Mouse (Mus musculus): ENCODE measurements at regions not wholly inside any gene's neighbourhood (a gene's known extent, or its start where the extent isn't known, plus 50 kb on each side); places are given as distances from the start of the nearest gene placed in this dataset.

DNA sequence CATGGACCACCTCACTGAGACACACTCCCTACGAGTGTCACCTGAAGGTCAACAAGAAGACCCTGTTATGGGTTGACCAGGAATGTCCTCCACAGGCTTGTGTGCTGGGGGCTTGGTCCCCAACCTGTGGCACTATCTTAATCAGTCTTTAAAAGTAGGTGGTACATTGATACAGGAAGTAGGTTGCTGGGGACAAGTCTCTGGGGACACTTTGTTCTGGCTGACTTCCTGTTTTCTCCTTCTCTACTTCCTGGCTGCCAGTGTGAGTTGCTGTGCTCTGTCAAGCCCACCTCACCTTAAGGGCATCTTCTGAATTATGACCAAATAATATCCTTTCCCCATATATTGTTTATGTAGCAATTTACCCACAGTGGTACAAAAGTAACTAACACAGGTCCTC lies 96.1 kb downstream of the Cct6b start:
- in situ Hi-C loops (cut with MboI, MseI) = no loop called here

DNA sequence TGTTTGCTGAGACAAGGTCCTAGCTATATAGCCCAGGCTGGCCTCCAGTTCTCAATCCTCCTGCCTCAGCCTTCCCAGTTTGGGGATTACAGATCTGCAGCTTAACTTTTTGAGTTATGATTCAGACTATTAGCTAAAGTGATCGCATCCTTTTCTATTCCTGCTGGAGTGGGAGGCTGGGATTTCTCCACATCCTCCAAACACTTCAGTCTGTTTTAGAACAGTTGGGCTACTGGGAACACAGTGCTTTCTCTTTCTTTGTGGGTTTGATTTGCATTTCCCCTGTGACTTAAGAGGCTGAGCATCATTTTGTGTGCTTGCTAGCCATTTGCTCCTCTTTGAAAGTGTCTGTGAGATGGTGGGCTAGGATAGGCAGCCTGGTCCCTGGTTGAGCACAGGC lies 100.0 kb downstream of the Cct6b start:
- in situ Hi-C loops (cut with MboI, MseI) = no loop called here

DNA sequence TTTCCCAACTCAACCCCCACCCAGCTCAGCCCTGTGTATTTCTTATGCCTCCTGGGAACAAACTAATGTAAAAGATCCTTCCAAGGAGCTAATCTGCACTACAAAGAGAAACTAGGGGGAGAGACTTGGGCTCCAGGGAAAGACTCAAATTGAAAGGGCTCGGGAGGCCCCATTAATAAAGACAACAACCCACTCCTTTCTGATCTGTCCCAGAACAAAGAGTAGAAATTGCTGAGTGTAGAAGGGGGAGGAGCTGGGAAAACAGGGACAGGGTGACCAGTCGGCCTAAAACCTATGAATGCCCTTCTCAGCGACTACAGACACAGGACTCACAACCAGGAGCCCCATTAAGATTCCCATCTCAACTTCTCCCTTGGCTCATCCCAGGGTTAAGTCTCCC lies 102.0 kb downstream of the Cct6b start:
- in situ Hi-C loops (cut with MboI, MseI) = no loop called here

DNA sequence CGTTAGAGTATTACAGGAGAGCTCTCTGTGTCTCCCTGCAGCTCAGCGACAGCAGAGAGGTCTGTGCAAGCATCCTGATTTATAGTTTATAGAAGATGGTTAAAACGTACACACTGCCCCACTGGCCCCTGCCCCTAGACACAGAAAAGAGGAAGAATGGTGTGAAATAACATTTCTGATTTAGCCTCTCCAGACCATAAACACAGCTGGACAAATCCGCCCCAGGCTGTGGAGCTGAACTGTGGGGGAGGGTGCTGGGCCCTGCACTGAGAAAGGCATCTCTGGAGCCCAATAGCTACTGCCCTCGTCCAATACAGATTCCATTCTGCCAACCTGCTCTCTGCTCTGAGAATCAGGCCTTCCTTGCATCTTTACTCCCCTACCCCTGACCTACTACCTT lies 112.4 kb downstream of the Cct6b start:
- in situ Hi-C loops (cut with MboI, MseI) = no loop called here

DNA sequence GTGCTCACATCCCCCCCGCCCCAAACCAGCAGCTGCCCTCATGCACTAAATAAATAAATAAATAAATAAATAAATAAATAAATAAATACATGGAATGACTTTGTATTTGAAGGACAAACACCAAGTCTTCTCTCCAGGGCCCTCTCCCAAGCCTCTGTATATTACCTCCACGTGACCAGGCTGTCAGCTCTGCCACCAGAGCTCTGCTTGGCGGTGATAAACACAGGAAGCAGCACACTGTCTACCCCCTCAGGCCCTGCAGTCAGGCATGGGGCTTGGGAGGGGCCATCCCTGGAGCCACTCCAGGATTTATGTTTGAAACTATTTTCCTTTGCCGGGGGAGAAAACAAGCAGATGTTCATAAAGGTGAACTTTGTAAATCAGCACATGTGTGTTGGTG lies 125.6 kb downstream of the Cct6b start:
- in situ Hi-C loops (cut with MboI, MseI) = no loop called here

DNA sequence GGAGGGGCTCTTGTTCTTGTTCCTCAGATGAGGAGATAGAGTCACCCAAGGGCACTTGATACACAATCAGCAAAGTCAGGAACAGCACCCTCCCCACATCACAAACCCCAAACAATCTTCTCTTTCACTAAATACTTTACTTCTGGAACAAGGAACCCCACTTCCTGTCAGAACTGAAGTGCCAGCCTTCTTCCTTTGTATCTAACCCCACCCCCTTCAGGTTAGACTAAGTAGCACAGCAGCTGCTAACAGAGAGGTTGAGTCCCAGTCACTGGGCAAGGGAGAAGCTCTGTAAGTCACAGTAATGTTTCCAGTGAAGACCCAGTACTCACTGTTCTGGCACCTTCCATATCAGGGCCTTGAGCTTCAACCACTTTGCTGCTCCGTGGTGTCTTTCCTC lies 131.9 kb downstream of the Cct6b start:
- in situ Hi-C loops (cut with MboI, MseI) = no loop called here

DNA sequence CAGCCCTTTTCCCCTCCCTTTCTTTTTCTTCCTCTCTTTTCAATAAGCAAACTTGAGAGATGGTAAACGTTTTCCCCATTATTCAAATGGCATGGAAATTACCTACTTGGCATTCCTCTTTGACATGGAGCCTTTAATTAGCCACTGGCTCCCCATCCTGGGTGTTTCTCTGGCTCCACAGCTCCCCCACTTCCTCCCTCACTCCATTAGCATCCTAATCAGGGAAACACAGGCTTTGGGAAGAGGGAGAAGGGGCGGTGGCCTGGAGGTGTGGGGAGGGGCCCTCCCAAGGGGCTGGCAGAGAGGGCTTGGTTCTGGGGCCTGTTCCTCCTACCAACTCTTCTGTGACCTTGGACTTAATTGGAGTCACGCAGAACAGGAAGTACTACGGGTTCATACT lies 132.7 kb downstream of the Cct6b start:
- in situ Hi-C loops (cut with MboI, MseI) = no loop called here

DNA sequence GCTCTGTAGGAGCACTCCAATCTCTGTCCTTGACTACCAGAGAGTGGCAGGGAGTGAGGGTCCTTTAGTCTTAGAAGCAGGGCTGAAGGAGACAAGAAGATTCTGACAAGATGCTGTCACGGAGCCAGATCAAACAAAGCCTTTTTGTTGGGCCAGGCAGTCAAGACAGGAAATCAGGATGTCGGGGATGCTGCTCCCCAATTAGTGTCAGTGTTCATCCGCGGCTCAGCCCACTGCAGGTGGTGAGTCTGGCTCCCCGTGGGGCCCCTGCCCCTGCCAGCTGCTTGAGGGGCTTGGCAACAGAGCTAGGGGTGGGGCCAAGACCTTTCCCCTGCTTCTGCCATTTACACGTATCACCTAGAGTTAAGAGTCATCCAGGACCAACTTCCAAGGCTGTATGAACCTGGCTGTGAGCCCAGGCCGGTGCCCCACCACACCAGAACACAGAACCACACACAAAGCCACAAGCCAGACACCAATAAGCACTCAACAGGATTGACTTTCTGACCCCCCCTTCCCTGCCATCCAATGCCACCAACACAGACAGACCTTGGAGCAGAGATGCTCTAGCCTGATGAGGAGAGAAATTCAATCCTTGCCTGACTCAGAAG lies 137.5 kb downstream of the Cct6b start:
- in situ Hi-C loops (cut with MboI, MseI) = no loop called here

DNA sequence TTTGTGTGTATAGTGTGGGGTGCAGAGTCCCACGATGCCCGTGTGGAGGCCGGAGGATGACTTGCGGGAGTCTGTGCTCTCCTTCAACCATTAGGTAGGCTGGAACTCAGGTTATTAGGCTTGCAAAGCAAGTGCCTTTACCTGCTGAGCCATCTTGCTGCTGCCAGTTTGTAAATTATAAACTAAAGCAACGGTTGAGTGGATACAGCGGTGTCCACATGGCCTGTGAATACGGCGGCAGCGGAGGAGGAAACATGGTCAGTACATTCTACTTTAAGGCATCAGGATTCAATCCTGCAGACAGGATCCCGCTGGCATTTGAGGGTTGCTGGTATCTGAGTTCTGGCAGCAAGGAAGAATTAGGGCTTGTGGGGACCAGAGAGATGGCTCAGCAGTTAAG lies 143.1 kb downstream of the Cct6b start:
- in situ Hi-C loops (cut with MboI, MseI) = no loop called here

DNA sequence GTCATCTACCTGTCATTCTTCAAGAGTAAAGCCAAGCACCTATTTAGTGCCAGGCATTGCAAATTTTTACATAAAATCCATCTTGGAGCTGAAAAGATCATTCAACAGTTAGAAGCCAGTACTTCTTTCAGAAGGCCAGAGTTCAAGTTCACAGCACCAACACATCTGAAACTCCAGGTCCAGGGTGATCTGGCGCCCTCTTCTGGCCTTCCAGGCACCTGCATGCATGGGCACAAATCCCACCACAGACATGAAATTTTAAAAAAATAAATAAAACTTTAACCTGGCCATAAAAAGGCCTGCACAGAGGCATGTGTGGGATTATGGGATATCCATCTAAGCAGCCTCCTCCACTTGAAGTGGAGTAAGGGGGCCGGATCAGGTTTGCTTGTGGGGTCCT lies 144.7 kb downstream of the Cct6b start:
- in situ Hi-C loops (cut with MboI, MseI) = loop anchor here (5.0 to 10.0 kb wide), 2 partner anchors 268 to 275 kb away; partner anchors contain the start of genes Fndc8 (in 1 of the 2) and Rad51d (in 1 of the 2)

DNA sequence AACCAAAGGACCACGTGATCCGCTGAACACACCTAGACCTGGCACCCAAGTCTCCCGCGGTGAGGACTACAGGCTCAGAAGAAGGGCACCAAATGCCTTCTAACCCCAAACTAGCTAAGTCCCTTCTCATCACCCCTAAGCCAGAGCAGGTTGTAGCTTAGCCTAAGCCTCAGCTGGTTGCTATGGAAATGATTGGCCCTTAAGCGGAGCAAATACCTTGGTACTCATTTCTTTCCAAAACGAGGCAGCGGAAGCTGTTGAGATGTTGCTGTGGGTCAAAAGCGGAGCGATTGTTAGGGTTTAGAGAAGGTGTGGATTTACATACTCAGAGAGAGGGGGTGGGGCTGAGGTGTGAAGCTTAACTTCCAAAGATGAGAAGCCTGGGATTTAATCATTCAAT lies 145.7 kb downstream of the Cct6b start:
- in situ Hi-C loops (cut with MboI, MseI) = loop anchor here (5.0 to 10.0 kb wide), 2 partner anchors 269 to 276 kb away; partner anchors contain the start of genes Fndc8 (in 1 of the 2) and Rad51d (in 1 of the 2)

DNA sequence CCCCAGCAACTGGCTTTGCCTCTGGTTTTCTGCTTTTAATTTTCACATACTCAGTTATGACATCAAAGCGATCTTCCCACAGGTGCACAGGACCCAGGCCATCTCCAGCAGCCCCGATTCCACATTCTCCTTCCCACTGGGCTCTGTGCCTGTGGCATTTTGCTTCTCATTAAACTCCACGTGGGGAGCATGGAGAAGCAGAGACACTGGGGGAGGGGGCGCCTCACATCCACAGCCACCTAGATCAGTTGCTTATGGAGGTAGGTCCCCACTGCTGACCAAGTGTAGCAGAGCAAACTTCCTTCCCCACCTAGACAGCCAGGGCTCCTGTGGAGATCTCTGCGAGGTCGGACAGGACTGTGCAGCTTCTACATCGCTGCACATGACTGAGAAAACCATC lies 147.3 kb downstream of the Cct6b start:
- in situ Hi-C loops (cut with MboI, MseI) = loop anchor here (5.0 to 10.0 kb wide), 2 partner anchors 270 to 278 kb away; partner anchors contain the start of genes Fndc8 (in 1 of the 2) and Rad51d (in 1 of the 2)

DNA sequence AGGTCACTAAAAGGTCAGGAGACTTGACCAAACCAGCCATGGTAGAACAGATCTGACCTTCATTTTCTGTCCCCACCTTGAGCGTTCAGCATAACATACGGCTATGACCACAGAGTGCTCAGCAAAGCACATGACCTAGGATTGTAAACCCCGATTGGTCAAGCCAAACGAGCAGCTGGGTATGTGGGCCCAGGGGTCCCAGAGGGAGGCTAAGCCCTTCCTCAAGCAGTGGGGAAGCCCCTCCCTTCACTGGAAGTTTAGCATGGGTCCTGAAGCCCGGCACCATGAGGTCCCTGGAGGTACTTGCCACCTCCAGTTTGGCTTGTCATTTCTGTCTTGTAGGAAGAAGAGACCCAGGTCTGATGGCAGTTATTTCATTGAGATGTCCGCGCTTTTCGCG lies 149.8 kb downstream of the Cct6b start:
- in situ Hi-C loops (cut with MboI, MseI) = loop anchor here in 1 of 2 experiments (10.0 kb wide), 1 partner anchor 280 kb away; the partner anchor contains the start of genes Fndc8 and Rad51d

DNA sequence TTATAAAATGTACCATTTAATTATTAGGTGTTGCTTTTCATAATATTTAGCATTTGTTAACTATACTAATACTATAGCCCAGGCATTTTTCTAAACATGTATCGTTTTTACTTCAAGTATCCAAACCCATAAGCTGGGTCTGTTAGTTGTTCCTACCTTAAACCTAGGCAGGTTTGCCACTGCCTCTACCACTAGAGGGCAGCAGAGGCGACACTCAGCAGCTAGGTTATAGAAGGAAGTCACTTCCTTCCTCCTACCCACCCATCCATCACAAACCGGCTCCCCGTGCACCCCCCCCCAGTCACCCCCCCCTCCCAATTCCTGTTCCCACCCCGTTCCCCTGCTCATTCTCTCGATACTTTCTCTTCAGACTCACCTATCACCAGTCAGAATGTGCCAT lies 150.6 kb downstream of the Cct6b start:
- in situ Hi-C loops (cut with MboI, MseI) = loop anchor here in 1 of 2 experiments (10.0 kb wide), 1 partner anchor 281 kb away; the partner anchor contains the start of genes Fndc8 and Rad51d

DNA sequence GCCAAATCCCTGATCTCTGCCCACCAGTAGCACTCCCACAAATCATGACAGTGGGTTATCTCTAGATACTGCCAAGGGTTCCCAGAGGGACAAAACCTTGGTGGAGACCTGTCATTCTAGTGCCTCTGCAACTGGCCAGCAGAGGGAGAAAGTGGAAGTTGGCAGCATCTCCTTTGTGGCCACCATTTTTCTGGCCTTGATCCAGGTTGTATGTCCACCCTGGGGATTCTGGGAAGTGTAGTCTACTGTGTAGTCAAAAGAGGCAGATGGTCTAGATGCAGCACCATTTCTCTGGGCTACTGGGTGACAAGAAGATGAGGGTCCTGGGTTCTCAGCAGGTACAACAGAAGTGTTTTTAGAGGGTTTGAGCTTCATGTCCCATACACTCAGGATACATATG lies 152.1 kb downstream of the Cct6b start:
- in situ Hi-C loops (cut with MboI, MseI) = loop anchor here in 1 of 2 experiments (10.0 kb wide), 1 partner anchor 283 kb away; the partner anchor contains the start of genes Fndc8 and Rad51d

DNA sequence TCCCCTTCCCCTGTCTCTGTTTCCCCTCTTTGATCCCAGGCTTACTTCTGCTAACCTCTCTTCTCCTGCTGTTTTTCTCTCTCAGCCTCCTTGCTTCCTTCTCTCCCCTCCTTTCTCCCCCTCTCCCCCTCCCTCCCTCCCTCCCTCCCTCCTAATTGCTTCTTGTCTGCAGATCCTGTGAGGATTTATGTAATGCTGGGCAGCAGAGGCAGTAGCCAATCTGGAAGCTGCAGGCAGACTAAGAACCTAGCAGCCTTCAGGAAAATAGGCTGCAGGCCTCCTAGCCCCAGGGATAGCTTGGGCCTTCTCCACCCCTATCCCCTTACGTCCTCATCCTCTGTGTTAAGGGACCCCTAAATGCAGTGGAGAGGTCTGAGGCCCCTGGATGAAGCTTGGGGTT lies 155.2 kb downstream of the Cct6b start:
- in situ Hi-C loops (cut with MboI, MseI) = no loop called here

DNA sequence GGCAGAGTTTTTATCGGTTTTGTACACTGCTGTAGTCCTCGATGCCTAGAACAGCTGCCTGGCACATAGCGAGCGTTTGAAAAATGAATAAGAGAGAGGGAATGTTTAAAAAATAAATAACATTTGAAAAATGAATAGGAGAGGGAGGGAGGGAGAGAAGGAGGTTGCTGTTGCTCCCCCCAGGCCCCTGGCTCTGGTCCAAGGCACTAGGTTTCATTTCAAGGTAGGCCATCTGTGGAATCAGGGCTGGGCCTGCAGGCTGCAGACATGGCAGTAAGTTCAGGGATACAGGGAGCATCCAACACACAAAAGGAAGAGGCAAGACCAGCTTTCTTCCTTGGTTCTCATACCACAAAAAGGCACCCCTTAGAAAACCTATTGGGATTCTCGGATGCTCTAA lies 156.5 kb downstream of the Cct6b start:
- in situ Hi-C loops (cut with MboI, MseI) = no loop called here

DNA sequence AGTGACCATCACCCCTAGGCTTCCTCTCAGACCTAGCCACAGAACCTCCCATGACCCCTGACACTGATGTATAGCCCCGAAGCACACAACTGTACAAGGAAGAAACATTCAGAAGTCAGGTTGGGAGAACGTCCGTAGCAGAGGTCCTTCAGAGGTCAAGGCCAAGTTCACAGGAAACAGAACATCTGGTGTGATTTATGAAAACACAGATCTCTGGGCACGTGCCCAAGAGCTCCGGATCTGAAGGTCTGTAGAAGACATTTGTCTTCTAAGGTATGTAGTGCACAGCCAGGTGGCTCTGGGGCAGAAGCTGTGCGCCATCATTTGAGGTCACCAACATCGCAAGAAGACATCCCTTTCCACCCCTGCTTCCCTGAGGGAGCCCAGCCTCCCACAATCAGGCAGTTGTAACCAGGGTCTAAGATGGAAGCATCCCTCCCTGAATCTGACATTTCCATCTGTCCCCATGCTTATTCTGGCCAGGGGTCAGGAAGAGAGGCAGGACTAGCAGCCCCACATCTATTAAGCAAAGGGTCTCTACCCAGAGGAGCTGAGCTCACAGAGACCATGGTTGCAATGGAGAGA lies 159.8 kb downstream of the Cct6b start:
- in situ Hi-C loops (cut with MboI, MseI) = no loop called here

DNA sequence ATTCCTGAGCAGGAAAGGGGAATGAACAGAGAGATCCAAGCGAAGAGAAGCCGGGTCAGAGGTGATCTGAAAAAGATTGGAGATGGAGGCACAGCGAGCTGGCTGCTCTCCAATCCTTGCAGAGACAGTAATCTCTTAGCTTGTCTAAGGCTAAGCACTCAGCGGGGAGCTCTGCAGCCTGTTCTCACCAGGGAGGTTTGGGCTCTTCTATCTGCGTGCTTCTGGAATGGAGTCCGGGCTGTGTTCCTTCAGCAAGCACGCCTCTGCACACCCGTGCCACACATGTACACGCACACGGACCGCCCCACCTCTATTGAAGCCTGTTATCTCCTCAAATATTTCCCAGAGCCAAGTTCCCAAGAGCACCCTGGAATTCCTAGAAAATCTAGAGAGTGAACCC lies 161.3 kb downstream of the Cct6b start:
- in situ Hi-C loops (cut with MboI, MseI) = no loop called here

DNA sequence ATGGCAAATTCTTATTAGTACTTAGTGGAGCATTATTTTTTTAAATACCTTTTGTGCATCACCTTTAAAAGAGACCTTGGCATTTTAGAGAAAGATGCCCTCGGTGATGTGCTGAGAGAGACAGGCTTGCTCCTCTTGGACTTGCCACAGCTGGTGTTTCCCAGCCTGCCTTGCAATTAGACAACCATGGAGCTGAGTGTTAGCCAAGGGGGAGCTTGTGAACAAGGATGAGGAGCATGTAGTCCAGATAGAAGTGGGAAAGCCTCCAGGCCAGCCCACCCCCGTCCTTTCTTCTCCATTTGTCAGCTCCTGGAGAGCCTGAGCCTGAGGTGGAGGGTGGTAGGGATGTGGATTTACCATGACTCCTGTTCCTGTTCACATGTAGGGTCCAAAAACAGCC lies 161.9 kb downstream of the Cct6b start:
- in situ Hi-C loops (cut with MboI, MseI) = no loop called here

DNA sequence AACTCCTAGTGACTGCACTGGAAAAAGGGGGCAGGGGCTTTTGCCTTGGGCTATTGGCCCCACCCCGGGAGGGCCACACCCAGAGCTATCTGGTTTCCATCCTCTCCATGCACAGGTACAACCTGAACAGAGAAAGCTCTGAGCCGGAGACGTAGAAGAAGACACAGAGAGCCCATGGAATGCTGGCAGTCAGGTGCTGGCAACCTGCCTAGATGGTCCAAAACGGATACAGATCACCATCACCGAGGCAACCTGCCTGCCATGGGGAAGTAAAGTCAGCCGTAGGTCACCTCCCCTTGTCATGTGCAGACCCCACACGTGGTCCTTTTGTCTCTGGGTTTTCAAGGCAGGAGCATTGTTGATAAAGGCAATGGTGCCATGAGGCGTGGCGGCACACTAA lies 164.0 kb downstream of the Cct6b start:
- in situ Hi-C loops (cut with MboI, MseI) = no loop called here

DNA sequence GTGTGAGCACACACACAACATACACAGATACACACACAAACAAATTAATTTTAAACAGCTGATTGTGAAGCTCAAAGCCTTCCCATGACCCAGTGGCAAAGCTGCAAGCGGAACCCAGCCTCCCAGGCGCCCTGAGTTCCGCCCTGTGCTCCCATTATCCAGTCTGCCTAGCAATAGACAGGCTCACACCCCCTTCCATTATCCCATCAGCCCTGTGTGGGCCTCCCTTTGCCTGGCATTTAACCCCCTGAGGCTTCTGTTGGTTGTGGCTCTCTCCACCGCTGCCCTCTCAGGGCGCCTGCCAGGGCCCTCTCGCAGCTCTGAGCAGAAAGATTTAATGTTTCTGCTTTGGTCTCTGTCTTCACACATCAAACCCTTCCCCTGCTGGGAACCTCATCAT lies 166.4 kb downstream of the Cct6b start:
- in situ Hi-C loops (cut with MboI, MseI) = no loop called here

DNA sequence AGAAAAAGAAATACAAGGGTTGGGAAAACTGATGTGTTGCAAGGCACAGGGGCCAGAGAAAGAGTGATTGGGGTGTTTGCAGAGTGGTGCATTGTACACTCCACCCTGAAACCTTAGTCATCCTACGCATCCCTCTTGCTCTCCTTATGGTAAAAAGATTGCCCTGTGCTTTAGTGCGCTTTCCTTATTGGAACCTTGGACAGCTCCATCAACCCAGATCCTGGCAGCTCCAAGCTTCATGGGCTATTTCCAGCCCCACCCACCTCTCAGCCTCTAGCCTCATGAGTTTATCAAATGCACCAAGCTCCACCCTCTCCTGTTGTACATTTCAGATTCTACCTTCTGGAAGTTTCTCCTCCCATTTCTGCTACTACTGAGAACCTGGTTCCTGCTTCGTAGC lies 167.3 kb downstream of the Cct6b start:
- in situ Hi-C loops (cut with MboI, MseI) = no loop called here
